7 mouse cellular contexts compared by ENCODE assay signal in the genomic region with DNA sequence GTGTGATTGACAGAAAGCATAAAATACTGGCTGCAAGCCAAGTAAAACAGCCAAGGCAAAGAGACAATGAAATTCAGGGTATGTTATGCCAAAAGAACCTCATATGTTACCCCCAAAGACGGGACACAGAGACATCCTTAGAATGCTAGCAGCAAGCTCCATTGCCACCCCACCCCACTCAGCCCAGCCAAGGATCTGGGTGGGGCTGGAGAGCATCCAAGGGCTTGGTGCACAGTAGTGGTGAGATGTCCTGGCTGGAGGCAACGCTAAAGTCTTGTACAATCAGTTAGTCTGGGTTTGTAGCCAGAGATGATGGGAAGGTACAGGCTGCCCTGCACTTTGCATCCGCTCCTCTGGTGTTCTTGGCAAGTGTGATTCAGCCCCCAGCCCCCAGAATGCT. TPM values are rescaled to one million over a fixed set of nuclear protein-coding genes. Genes with fewer than 3 reads are reported as not detected.
DNase-seq lines count a peak whose midpoint lies in the region; ATAC-seq and TF ChIP-seq lines count a peak whose summit lies in the region.

No protein-coding gene starts in this region.

- H3K4me1 ChIP-seq in forebrain, postnatal 0 days (ENCODE audit: insufficient read depth): peaks cover 9% of the 10 kb centered on the region
- H3K4me1 ChIP-seq in hindbrain, embryonic 12.5 days: peaks cover 19% of the 10 kb centered on the region
- peaks cover 4 to 8% of the 10 kb centered on the region in 2 experiments for H3K4me1 ChIP-seq in liver, embryonic 14.5 days (replicated peaks; ENCODE audit: control insufficient read depth in 2 of 2, insufficient read depth in 2 of 2, low read length in 1 of 2)
- peaks cover 13% of the 10 kb centered on the region for H3K4me1 ChIP-seq in neural tube, embryonic 15.5 days

- H3K9ac ChIP-seq in forebrain, postnatal 0 days: no peak overlapping the region
- H3K9ac ChIP-seq in hindbrain, embryonic 12.5 days: no peak overlapping the region; the same call in 1 of the 2 replicates
- H3K9ac ChIP-seq in liver, embryonic 14.5 days (replicated peaks): no peak overlapping the region; the same call in 1 of the 2 replicates
- no peak overlapping the region for H3K9ac ChIP-seq in neural tube, embryonic 15.5 days (replicated peaks)

- H3K4me2 ChIP-seq in forebrain, postnatal 0 days (ENCODE audit: low read depth): peak overlapping the region; percentile 40
- peak overlapping the region; percentile 49 for H3K4me2 ChIP-seq in hindbrain, embryonic 12.5 days (replicated peaks)
- peak overlapping the region; percentile 67 for H3K4me2 ChIP-seq in liver, embryonic 14.5 days (ENCODE audit: low read depth)
- peak overlapping the region; percentile 54 for H3K4me2 ChIP-seq in neural tube, embryonic 15.5 days

- WGBS in forebrain, postnatal 0 days: 27% methylated on average over 3 of the region's 3 CpGs
- 68% methylated on average over 3 of the region's 3 CpGs for WGBS in hindbrain, embryonic 12.5 days
- 47% methylated on average over 3 of the region's 3 CpGs for WGBS in liver, embryonic 14.5 days (ENCODE audit: insufficient replicate concordance)
- 65% methylated on average over 3 of the region's 3 CpGs for WGBS in neural tube, embryonic 15.5 days

- TF ChIP-seq CTCF in forebrain, postnatal 0 days (IDR thresholded peaks at IDR 0.05; ENCODE audit: low read depth): no peak
- TF ChIP-seq CTCF in liver, embryonic 14.5 days (IDR thresholded peaks at IDR 0.05; ENCODE audit: low read depth): no peak

- peak; percentile 29 for DNase-seq in MN1 (ENCODE audit: low spot score)
- peak; percentile 57 for DNase-seq in cerebellum, adult 11-12 months
- peak; percentile 50 for DNase-seq in forebrain, postnatal 0 days
- no peak for DNase-seq in liver, embryonic 14.5 days (ENCODE audit: low read depth in 3 of 3, low spot score in 3 of 3)
- no peak for DNase-seq in left cerebral cortex, adult 9 months (ENCODE audit: low spot score in 2 of 2)

- H3K9me3 ChIP-seq in forebrain, postnatal 0 days (ENCODE audit: low read length): no peaks in the 10 kb centered on the region
- no peaks in the 10 kb centered on the region for H3K9me3 ChIP-seq in hindbrain, embryonic 12.5 days (replicated peaks)
- H3K9me3 ChIP-seq in liver, embryonic 14.5 days (ENCODE audit: control insufficient read depth, low read length): no peaks in the 10 kb centered on the region
- H3K9me3 ChIP-seq in neural tube, embryonic 15.5 days (replicated peaks): no peaks in the 10 kb centered on the region

- ATAC-seq in forebrain, postnatal 0 days: peak; percentile 28
- ATAC-seq in hindbrain, embryonic 12.5 days (ENCODE audit: low FRiP score): 0 out of 2 replicates have a peak, but pooled peaks have one; percentile 26
- ATAC-seq in liver, embryonic 14.5 days (ENCODE audit: insufficient read depth): no peak
- no peak for ATAC-seq in neural tube, embryonic 15.5 days (ENCODE audit: low FRiP score)

- no peak overlapping the region for H3K4me3 ChIP-seq in forebrain, postnatal 0 days (ENCODE audit: low read depth, low read length)
- 0 out of 2 replicates have a peak overlapping the region, but pooled peaks have one; percentile 20 for H3K4me3 ChIP-seq in hindbrain, embryonic 12.5 days
- H3K4me3 ChIP-seq in liver, embryonic 14.5 days (ENCODE audit: insufficient read depth in 1 of 2, low read depth in 2 of 2, low read length in 2 of 2): peak overlapping the region; percentile 54 to 80
- no peak overlapping the region for H3K4me3 ChIP-seq in neural tube, embryonic 15.5 days (replicated peaks)

- TF ChIP-seq EP300 in liver, embryonic 14.5 days (IDR thresholded peaks at IDR 0.05; ENCODE audit: low read depth): no peak

- H3K27ac ChIP-seq in forebrain, postnatal 0 days (ENCODE audit: low read depth, low read length): 0 out of 2 replicates have a peak overlapping the region, but pooled peaks have one; percentile 10
- H3K27ac ChIP-seq in hindbrain, embryonic 12.5 days: peak overlapping the region; percentile 5; the same call in 1 of the 2 replicates
- H3K27ac ChIP-seq in liver, embryonic 14.5 days: no peak overlapping the region
- peak overlapping the region; percentile 60 for H3K27ac ChIP-seq in neural tube, embryonic 15.5 days (replicated peaks)

- H3K36me3 ChIP-seq in forebrain, postnatal 0 days (ENCODE audit: insufficient read depth): peaks cover 21% of the 10 kb centered on the region
- peaks cover 31% of the 10 kb centered on the region for H3K36me3 ChIP-seq in hindbrain, embryonic 12.5 days
- H3K36me3 ChIP-seq in liver, embryonic 14.5 days (replicated peaks; ENCODE audit: control insufficient read depth, insufficient read depth, low read depth): no peaks in the 10 kb centered on the region
- H3K36me3 ChIP-seq in neural tube, embryonic 15.5 days: peaks cover 30% of the 10 kb centered on the region

- H3K27me3 ChIP-seq in forebrain, postnatal 0 days (ENCODE audit: insufficient read depth, low read length): no peaks in the 10 kb centered on the region
- H3K27me3 ChIP-seq in hindbrain, embryonic 12.5 days: no peaks in the 10 kb centered on the region
- no peaks in the 10 kb centered on the region; the same call in 1 of the 2 replicates for H3K27me3 ChIP-seq in liver, embryonic 14.5 days (ENCODE audit: control insufficient read depth, insufficient read depth, low read length)
- no peaks in the 10 kb centered on the region for H3K27me3 ChIP-seq in neural tube, embryonic 15.5 days (replicated peaks)

RNA-seq across cellular contexts. Expression of gene Srprb, which starts 21.6 kb away (rescaled TPM):
- 41.9 and 43.3 TPM in 2 replicates for total RNA-seq in forebrain, postnatal 0 days (2014; rRNA removed)
- polyA plus RNA-seq in forebrain, postnatal 0 days (2015; fragmentation: Nextera tagmentation; extraction: Ambion mirVana): 37.3 and 40.1 TPM in 2 replicates
- polyA plus RNA-seq in hindbrain, embryonic 12.5 days (2016; fragmentation: Nextera tagmentation; extraction: Ambion mirVana): 47.6 and 49.5 TPM in 2 replicates
- 17.1 and 17.8 TPM in 2 replicates for polyA plus RNA-seq in liver, embryonic 14.5 days (2012; rRNA removed)
- 17.8 and 18.4 TPM in 2 replicates for polyA plus RNA-seq in liver, embryonic 14.5 days (2014; fragmentation: Nextera tagmentation; extraction: Ambion mirVana)
- polyA plus RNA-seq in neural tube, embryonic 15.5 days (2015; fragmentation: Nextera tagmentation; extraction: Ambion mirVana): 58.5 and 60.9 TPM in 2 replicates

RNA-seq across cellular contexts. Expression of gene Gm20425, which starts 49.8 kb away (rescaled TPM):
- total RNA-seq in forebrain, postnatal 0 days (2014; rRNA removed): not detected in 2 replicates
- 3.4 and 3.7 TPM in 2 replicates for polyA plus RNA-seq in forebrain, postnatal 0 days (2015; fragmentation: Nextera tagmentation; extraction: Ambion mirVana)
- 3.8 and 6.1 TPM in 2 replicates for polyA plus RNA-seq in hindbrain, embryonic 12.5 days (2016; fragmentation: Nextera tagmentation; extraction: Ambion mirVana)
- polyA plus RNA-seq in liver, embryonic 14.5 days (2012; rRNA removed): 0.16 and 0.27 TPM in 2 replicates
- 1.7 and 4.2 TPM in 2 replicates for polyA plus RNA-seq in liver, embryonic 14.5 days (2014; fragmentation: Nextera tagmentation; extraction: Ambion mirVana)
- 0.35 TPM in 1 of 2 replicates, not detected in the other for polyA plus RNA-seq in neural tube, embryonic 15.5 days (2015; fragmentation: Nextera tagmentation; extraction: Ambion mirVana)

RNA-seq across cellular contexts. Expression of gene Trf, which starts 49.9 kb away (rescaled TPM):
- 25.1 and 26.5 TPM in 2 replicates for total RNA-seq in forebrain, postnatal 0 days (2014; rRNA removed)
- polyA plus RNA-seq in forebrain, postnatal 0 days (2015; fragmentation: Nextera tagmentation; extraction: Ambion mirVana): 20.0 and 27.5 TPM in 2 replicates
- 18.5 and 20.0 TPM in 2 replicates for polyA plus RNA-seq in hindbrain, embryonic 12.5 days (2016; fragmentation: Nextera tagmentation; extraction: Ambion mirVana)
- polyA plus RNA-seq in liver, embryonic 14.5 days (2012; rRNA removed): 1,880 and 2,444 TPM in 2 replicates
- 4,893 and 4,971 TPM in 2 replicates for polyA plus RNA-seq in liver, embryonic 14.5 days (2014; fragmentation: Nextera tagmentation; extraction: Ambion mirVana)
- polyA plus RNA-seq in neural tube, embryonic 15.5 days (2015; fragmentation: Nextera tagmentation; extraction: Ambion mirVana): 38.9 and 52.8 TPM in 2 replicates

Comparison
In these comparisons a context has a peak if more than half of its experiments do, and no peak if none do; other contexts are left out.
1. DNase-seq: peak in MN1 (single experiment), cerebellum, adult 11-12 months (single experiment) and forebrain, postnatal 0 days (single experiment); none in liver, embryonic 14.5 days (0 of 3) and left cerebral cortex, adult 9 months (0 of 2).
2. ATAC-seq: peak in forebrain, postnatal 0 days (single experiment) and hindbrain, embryonic 12.5 days (single experiment); none in liver, embryonic 14.5 days (single experiment) and neural tube, embryonic 15.5 days (single experiment).
3. H3K4me3 ChIP-seq: peak in hindbrain, embryonic 12.5 days (single experiment) and liver, embryonic 14.5 days (2 of 2); none in forebrain, postnatal 0 days (single experiment) and neural tube, embryonic 15.5 days (single experiment).
4. RNA of gene Trf, which starts 49.9 kb away (polyA plus RNA-seq): 1,880 to 4,971 TPM in liver, embryonic 14.5 days; 38.9 to 52.8 TPM in neural tube, embryonic 15.5 days, 20.0 to 27.5 TPM in forebrain, postnatal 0 days and 18.5 to 20.0 TPM in hindbrain, embryonic 12.5 days; every median in the first group is over 10 times any median in the second.
5. Peak in every context shown above with its lines, with median percentiles within 50 percentile points of each other: H3K4me2 ChIP-seq.